Mouse (Mus musculus) megakaryocyte progenitor cell, adult 5-6 weeks (primary cell): Measurements from ENCODE around the gene Atcay. TPM values are rescaled to one million over a fixed set of nuclear protein-coding genes. Genes with fewer than 3 reads are reported as not detected.
A peak's percentile ranks its signal among the peaks of the same experiment; 100 is the strongest.
"Not testable (repeated sequence)": the region's sequence is repeated elsewhere in the genome, so short reads cannot be mapped to it uniquely, and the experiment has no call there.

Source experiments
- ATAC-seq: replicated peaks from 2 replicates; pipeline ENCODE4 v1.8.0; 2016; ENCODE audit warnings: mild to moderate bottlenecking, moderate TSS enrichment, inconsistent platforms; ENCODE audit not compliant: poor library complexity
- total RNA-seq, 2 experiments: library from RNA; stranded (forward) in 1 of 2; stranded (reverse) in 1 of 2; fragments of 157-497, 149-512 nt in 1 of 2; fragments of 200-1000 nt in 1 of 2; gene quantifications; 2 replicates each; pipeline versions ENCODE4 v1.2.3 to v1.2.4; 2015 to 2017

Gene Atcay
- total RNA-seq, 2 experiments from 2014 or later = not detected

GRCm38 (mm10) chr10:81182336-81183333 is 48.0 kb downstream of the Atcay start, which contains the start of gene Dapk3:
Dapk3 (plus strand) TSS chr10:81183005.
- ATAC-seq = peak; percentile 81

GRCm38 (mm10) chr10:81181860-81182259 is 48.8 kb downstream of the Atcay start:
- ATAC-seq = not testable (repeated sequence)

- ATAC-seq = no peak
Observed at GRCm38 (mm10) chr10:81180946-81181345, 49.7 kb downstream of the Atcay start.

GRCm38 (mm10) chr10:81179451-81180342 is 50.9 kb downstream of the Atcay start:
- ATAC-seq = no peak

- no peak for ATAC-seq
Observed at GRCm38 (mm10) chr10:81178927-81179326, 51.7 kb downstream of the Atcay start.

- ATAC-seq = no peak
Observed at GRCm38 (mm10) chr10:81177958-81178712, 52.5 kb downstream of the Atcay start.

- no peak for ATAC-seq
Observed at GRCm38 (mm10) chr10:81177491-81177925, 53.1 kb downstream of the Atcay start.

- ATAC-seq = peak; percentile 49
Observed at GRCm38 (mm10) chr10:81176466-81177271, 54.0 kb downstream of the Atcay start, which contains the start of gene Eef2. Eef2 (plus strand) TSS chr10:81176631.

GRCm38 (mm10) chr10:81175936-81176465 is 54.6 kb downstream of the Atcay start:
- ATAC-seq = no peak

GRCm38 (mm10) chr10:81175345-81175701 is 55.3 kb downstream of the Atcay start:
- not testable (repeated sequence) for ATAC-seq

GRCm38 (mm10) chr10:81174617-81175344 is 55.9 kb downstream of the Atcay start:
- peak; percentile 65 for ATAC-seq

- ATAC-seq = peak; percentile 42
Observed at GRCm38 (mm10) chr10:81173132-81173531, 57.5 kb downstream of the Atcay start.

GRCm38 (mm10) chr10:81169411-81169900 is 61.2 kb downstream of the Atcay start:
- peak; percentile 41 for ATAC-seq

GRCm38 (mm10) chr10:81168521-81169244 is 62.0 kb downstream of the Atcay start:
- ATAC-seq = peak; percentile 59

GRCm38 (mm10) chr10:81168087-81168431 is 62.6 kb downstream of the Atcay start:
- ATAC-seq = peak; percentile 24

GRCm38 (mm10) chr10:81167200-81168086 is 63.2 kb downstream of the Atcay start, which contains the start of gene Pias4:
Pias4 (minus strand) TSS chr10:81167923.
- peak; percentile 89 for ATAC-seq

- no peak for ATAC-seq
Observed at GRCm38 (mm10) chr10:81165118-81165517, 65.5 kb downstream of the Atcay start.
